Mouse (Mus musculus) midbrain, embryonic 13.5 days (tissue): ENCODE results near the gene Tmem120b. TPM values are rescaled to one million over a fixed set of nuclear protein-coding genes. Genes with fewer than 3 reads are reported as not detected.
A peak's percentile ranks its signal among the peaks of the same experiment; 100 is the strongest.

Experiments
- ATAC-seq: fragments of 200-750 bp; cut with Nextera tagmentation; 2 replicates; pipeline ENCODE4 v1.8.0; 2017; ENCODE audit warnings: mild to moderate bottlenecking, moderate TSS enrichment, moderate library complexity
- H3K27ac ChIP-seq: fragments of 300-500 bp; sonication (generic); 2 replicates; pipeline ENCODE4 v1.5.1; 2015; ENCODE audit warnings: inconsistent platforms, mild to moderate bottlenecking, moderate library complexity
- H3K27me3 ChIP-seq: fragments of 300-500 bp; sonication (generic); 2 replicates; pipeline ENCODE4 v1.6.1; 2015; ENCODE audit warnings: mild to moderate bottlenecking, inconsistent platforms
- H3K36me3 ChIP-seq: fragments of 300-500 bp; sonication (generic); 2 replicates; pipeline ENCODE4 v1.6.1; 2015; ENCODE audit warnings: mild to moderate bottlenecking, inconsistent platforms
- H3K4me1 ChIP-seq: fragments of 300-500 bp; sonication (generic); replicated peaks from 2 replicates; pipeline ENCODE4 v1.6.1; 2015; ENCODE audit warnings: inconsistent platforms
- H3K4me2 ChIP-seq: fragments of 300-500 bp; sonication (generic); replicated peaks from 2 replicates; pipeline ENCODE4 v1.6.1; 2015; ENCODE audit warnings: moderate library complexity, mild to moderate bottlenecking, inconsistent platforms
- H3K4me3 ChIP-seq: fragments of 300-500 bp; sonication (generic); replicated peaks from 2 replicates; pipeline ENCODE4 v1.5.1; 2015; ENCODE audit warnings: mild to moderate bottlenecking, inconsistent platforms
- H3K9ac ChIP-seq: fragments of 300-500 bp; sonication (generic); replicated peaks from 2 replicates; pipeline ENCODE4 v1.6.1; 2015; ENCODE audit warnings: mild to moderate bottlenecking, inconsistent platforms
- H3K9me3 ChIP-seq: fragments of 300-500 bp; sonication (generic); 2 replicates; pipeline ENCODE4 v1.6.1; 2016; ENCODE audit warnings: mild to moderate bottlenecking, inconsistent platforms
- WGBS: fragments of 180-500 bp; shearing (Covaris S2); methylation state at CpG from one replicate; pipeline ENCODE4 v1.1.7; 2015; 5-methylcytosine and 5-hydroxymethylcytosine counted together
- polyA plus RNA-seq: library from polyadenylated mRNA; unstranded; fragments of >200 nt; fragmentation: Nextera tagmentation; extraction: Ambion mirVana; gene quantifications from 2 replicates; pipeline ENCODE4 v1.2.1, GENCODE M21; 2015

The Tmem120b gene
- polyA plus RNA-seq, 1 experiment from 2014 or later, result 12.8 TPM

- Histone ChIP-seq H3K4me2 (peak overlapping the region; percentile 66; the same call in 1 of the 2 replicates), H3K4me1 (peaks cover 78% of the 10 kb centered on the region), H3K4me3 (no peak overlapping the region), H3K36me3 (peaks cover 63% of the 10 kb centered on the region), H3K9ac (no peak overlapping the region; the same call in none of the 2 replicates), H3K9me3 (no peaks in the 10 kb centered on the region), H3K27me3 (no peaks in the 10 kb centered on the region), H3K27ac (no peak overlapping the region)
- WGBS, result 79% methylated on average over 25 of the region's 25 CpGs
- no peak for ATAC-seq
These were observed 80.0 kb downstream of the Tmem120b start for GRCm38 (mm10) chr5:123148073-123148722.

GRCm38 (mm10) chr5:123149451-123150400 is 81.5 kb downstream of the Tmem120b start:
- H3K9ac ChIP-seq, result peak overlapping the region; percentile 56
- ATAC-seq, result peak; percentile 91
- H3K4me2 ChIP-seq, result peak overlapping the region; percentile 66
- peak overlapping the region; percentile 17; the same call in 1 of the 2 replicates for H3K27ac ChIP-seq
- H3K27me3 ChIP-seq, result no peaks in the 10 kb centered on the region
- H3K9me3 ChIP-seq, result no peaks in the 10 kb centered on the region
- 11% methylated on average over 19 of the region's 19 CpGs for WGBS
- H3K4me1 ChIP-seq, result peaks cover 63% of the 10 kb centered on the region
- peaks cover 78% of the 10 kb centered on the region for H3K36me3 ChIP-seq
- peak overlapping the region; percentile 43 for H3K4me3 ChIP-seq

- Histone ChIP-seq H3K9ac (peak overlapping the region; percentile 56), H3K36me3 (peaks cover 83% of the 10 kb centered on the region), H3K27ac (no peak overlapping the region), H3K27me3 (no peaks in the 10 kb centered on the region), H3K4me1 (peaks cover 54% of the 10 kb centered on the region), H3K4me2 (peak overlapping the region; percentile 66), H3K9me3 (no peaks in the 10 kb centered on the region), H3K4me3 (peak overlapping the region; percentile 43)
- WGBS, result 53% methylated on average over 7 of the region's 7 CpGs
- ATAC-seq, result 0 out of 2 replicates have a peak, but pooled peaks have one; percentile 3
These were observed 82.4 kb downstream of the Tmem120b start for GRCm38 (mm10) chr5:123150641-123151040.

- ATAC-seq, result no peak
- no peak overlapping the region for H3K27ac ChIP-seq
- H3K9me3 ChIP-seq, result no peaks in the 10 kb centered on the region
- H3K4me2 ChIP-seq, result peak overlapping the region; percentile 66
- H3K27me3 ChIP-seq, result no peaks in the 10 kb centered on the region
- H3K4me1 ChIP-seq, result peaks cover 49% of the 10 kb centered on the region
- peak overlapping the region; percentile 56; the same call in 1 of the 2 replicates for H3K9ac ChIP-seq
- H3K4me3 ChIP-seq, result peak overlapping the region; percentile 43
- 46% methylated on average over 7 of the region's 7 CpGs for WGBS
- H3K36me3 ChIP-seq, result peaks cover 82% of the 10 kb centered on the region
These were observed 82.9 kb downstream of the Tmem120b start for GRCm38 (mm10) chr5:123151077-123151476.

GRCm38 (mm10) chr5:123151707-123152362 is 83.6 kb downstream of the Tmem120b start:
- Histone ChIP-seq H3K36me3 (peaks cover 82% of the 10 kb centered on the region), H3K27ac (no peak overlapping the region), H3K27me3 (no peaks in the 10 kb centered on the region), H3K4me3 (peak overlapping the region; percentile 43; the same call in 1 of the 2 replicates), H3K9ac (0 out of 2 replicates have a peak overlapping the region, but pooled peaks have one; percentile 56), H3K4me2 (peak overlapping the region; percentile 66; the same call in 1 of the 2 replicates), H3K4me1 (peaks cover 43% of the 10 kb centered on the region), H3K9me3 (no peaks in the 10 kb centered on the region)
- 92% methylated on average over 19 of the region's 19 CpGs for WGBS
- no peak for ATAC-seq

- Histone ChIP-seq H3K9me3 (no peaks in the 10 kb centered on the region), H3K4me2 (no peak overlapping the region), H3K27me3 (no peaks in the 10 kb centered on the region), H3K36me3 (peaks cover 82% of the 10 kb centered on the region), H3K27ac (no peak overlapping the region), H3K4me1 (peaks cover 39% of the 10 kb centered on the region), H3K4me3 (no peak overlapping the region), H3K9ac (no peak overlapping the region)
- no peak for ATAC-seq
- 91% methylated on average over 1 of the region's 1 CpGs for WGBS
These were observed 84.7 kb downstream of the Tmem120b start for GRCm38 (mm10) chr5:123152901-123153300.

- no peak overlapping the region for H3K9ac ChIP-seq
- 0 out of 2 replicates have a peak, but pooled peaks have one; percentile 18 for ATAC-seq
- no peak overlapping the region for H3K4me3 ChIP-seq
- H3K4me1 ChIP-seq, result peaks cover 13% of the 10 kb centered on the region
- no peak overlapping the region for H3K4me2 ChIP-seq
- 55% methylated on average over 7 of the region's 7 CpGs for WGBS
- H3K36me3 ChIP-seq, result peaks cover 90% of the 10 kb centered on the region
- no peaks in the 10 kb centered on the region for H3K9me3 ChIP-seq
- H3K27ac ChIP-seq, result no peak overlapping the region
- no peaks in the 10 kb centered on the region for H3K27me3 ChIP-seq
These were observed 87.2 kb downstream of the Tmem120b start for GRCm38 (mm10) chr5:123155425-123155824.

- H3K4me1 ChIP-seq, result peaks cover under 1% of the 10 kb centered on the region; the same call in 1 of the 2 replicates
- no peak overlapping the region for H3K9ac ChIP-seq
- peaks cover 92% of the 10 kb centered on the region for H3K36me3 ChIP-seq
- no peaks in the 10 kb centered on the region for H3K9me3 ChIP-seq
- no peak for ATAC-seq
- H3K4me2 ChIP-seq, result no peak overlapping the region
- H3K27ac ChIP-seq, result no peak overlapping the region
- no peak overlapping the region for H3K4me3 ChIP-seq
- WGBS, result 85% methylated on average over 12 of the region's 12 CpGs
- H3K27me3 ChIP-seq, result no peaks in the 10 kb centered on the region
These were observed 88.5 kb downstream of the Tmem120b start for GRCm38 (mm10) chr5:123156763-123157162.

- no peaks in the 10 kb centered on the region for H3K9me3 ChIP-seq
- H3K9ac ChIP-seq, result no peak overlapping the region
- no peak overlapping the region for H3K4me2 ChIP-seq
- H3K36me3 ChIP-seq, result peaks cover 92% of the 10 kb centered on the region
- no peak for ATAC-seq
- 92% methylated on average over 4 of the region's 4 CpGs for WGBS
- H3K4me1 ChIP-seq, result no peaks in the 10 kb centered on the region
- no peak overlapping the region for H3K4me3 ChIP-seq
- H3K27ac ChIP-seq, result no peak overlapping the region
- H3K27me3 ChIP-seq, result no peaks in the 10 kb centered on the region
These were observed 89.8 kb downstream of the Tmem120b start for GRCm38 (mm10) chr5:123157972-123158371.

- 98% methylated on average over 4 of the region's 4 CpGs for WGBS
- no peaks in the 10 kb centered on the region for H3K9me3 ChIP-seq
- H3K9ac ChIP-seq, result no peak overlapping the region
- no peak for ATAC-seq
- H3K36me3 ChIP-seq, result peaks cover 92% of the 10 kb centered on the region
- H3K4me2 ChIP-seq, result no peak overlapping the region
- no peak overlapping the region for H3K4me3 ChIP-seq
- no peaks in the 10 kb centered on the region for H3K27me3 ChIP-seq
- H3K4me1 ChIP-seq, result no peaks in the 10 kb centered on the region
- no peak overlapping the region for H3K27ac ChIP-seq
These were observed 91.2 kb downstream of the Tmem120b start for GRCm38 (mm10) chr5:123159446-123159845.

GRCm38 (mm10) chr5:123159866-123160265 is 91.7 kb downstream of the Tmem120b start:
- H3K4me1 ChIP-seq, result no peaks in the 10 kb centered on the region
- H3K9me3 ChIP-seq, result no peaks in the 10 kb centered on the region
- H3K27me3 ChIP-seq, result no peaks in the 10 kb centered on the region
- no peak overlapping the region for H3K4me2 ChIP-seq
- 93% methylated on average over 15 of the region's 15 CpGs for WGBS
- ATAC-seq, result no peak
- H3K9ac ChIP-seq, result no peak overlapping the region
- peaks cover 91% of the 10 kb centered on the region for H3K36me3 ChIP-seq
- no peak overlapping the region for H3K27ac ChIP-seq
- no peak overlapping the region for H3K4me3 ChIP-seq
